Mouse (Mus musculus): ENCODE measurements around the gene Srd5a1.
"Not testable (repeated sequence)": the region's sequence is repeated elsewhere in the genome, so short reads cannot be mapped to it uniquely, and the experiment has no call there.

Gene Srd5a1

GRCm38 (mm10) chr13:69624510-69624909 is 13.3 kb upstream of the Srd5a1 start:
- no peak for DNase-seq (ENCODE audit: low read depth)

DNA sequence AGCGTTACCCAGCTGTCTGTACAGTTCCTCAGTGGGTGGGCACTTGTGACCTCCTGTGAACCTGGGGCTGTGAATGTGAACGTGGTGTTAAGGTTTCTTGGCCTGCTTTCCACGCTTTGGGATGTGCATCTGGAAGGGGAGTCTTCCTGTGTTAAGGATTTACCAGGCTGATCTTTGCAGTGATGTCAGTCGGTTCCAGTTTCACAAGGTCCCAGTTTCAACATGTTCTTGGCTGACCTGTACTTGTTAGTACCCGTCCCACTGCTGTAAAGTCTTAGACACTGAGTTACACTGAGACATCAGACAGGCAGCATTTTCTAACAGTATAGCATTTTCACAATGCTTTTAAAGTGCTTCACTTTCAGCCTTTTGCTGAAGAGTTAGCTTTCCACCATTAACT is 12.6 kb upstream of the Srd5a1 start:
- DNase-seq (ENCODE audit: low read depth): no peak

- no peak for DNase-seq (ENCODE audit: low read depth)
These were observed 5.5 kb upstream of the Srd5a1 start for GRCm38 (mm10) chr13:69616716-69617115.

DNA sequence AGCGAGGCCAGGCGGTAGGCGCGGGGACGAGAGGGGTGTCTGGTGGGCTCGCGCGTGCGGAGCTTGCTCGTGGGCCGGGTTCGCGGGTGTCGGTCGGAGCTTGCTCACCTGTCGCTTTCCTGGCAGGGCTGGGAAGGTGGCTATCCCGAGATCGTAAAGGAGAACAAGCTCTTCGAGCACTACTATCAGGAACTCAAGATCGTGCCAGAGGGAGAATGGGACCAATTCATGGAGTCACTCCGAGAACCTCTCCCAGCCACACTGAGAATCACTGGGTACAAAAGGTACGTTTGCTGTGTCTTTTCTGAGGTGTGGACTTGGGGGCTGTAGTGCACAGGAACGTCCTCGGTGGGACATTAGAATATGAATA is 918 bp upstream of the Srd5a1 start:
- DNase-seq (ENCODE audit: low read depth): no peak

DNA sequence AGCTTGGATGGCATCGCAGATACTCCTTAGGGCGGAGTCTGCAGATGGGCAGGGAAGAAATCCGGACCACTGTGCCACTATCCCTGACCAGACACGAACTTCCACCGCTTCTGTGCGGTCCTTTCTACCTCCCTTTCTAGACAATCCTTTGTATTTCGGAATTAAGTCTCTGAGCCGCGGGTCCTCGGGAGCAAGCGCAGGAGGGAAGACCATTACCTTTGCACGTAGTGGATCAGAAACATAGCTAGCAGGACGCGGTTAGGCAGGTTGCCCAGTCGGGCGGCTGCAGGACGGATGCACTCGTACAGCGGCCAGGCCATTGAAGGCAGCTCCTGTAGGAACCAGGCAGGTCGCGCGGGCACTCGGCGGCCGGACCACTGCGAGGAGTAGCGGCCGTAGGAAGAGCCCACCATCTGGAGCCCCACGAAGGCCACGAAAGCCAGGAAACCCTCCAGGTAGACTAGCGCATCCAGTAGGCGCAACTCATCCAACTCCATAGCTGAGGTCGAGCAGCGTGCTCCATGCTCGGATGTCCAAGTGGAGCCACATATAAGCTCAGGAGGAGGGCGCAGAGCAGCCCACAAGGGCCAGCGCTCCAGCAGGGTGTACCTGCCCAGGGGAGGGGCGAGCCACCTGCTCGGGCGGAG is 368 bp downstream of the Srd5a1 start:
- peak; percentile 38 for DNase-seq (ENCODE audit: low read depth)

GRCm38 (mm10) chr13:69608734-69609133 is 2.5 kb downstream of the Srd5a1 start:
- DNase-seq (ENCODE audit: low read depth): no peak

DNA sequence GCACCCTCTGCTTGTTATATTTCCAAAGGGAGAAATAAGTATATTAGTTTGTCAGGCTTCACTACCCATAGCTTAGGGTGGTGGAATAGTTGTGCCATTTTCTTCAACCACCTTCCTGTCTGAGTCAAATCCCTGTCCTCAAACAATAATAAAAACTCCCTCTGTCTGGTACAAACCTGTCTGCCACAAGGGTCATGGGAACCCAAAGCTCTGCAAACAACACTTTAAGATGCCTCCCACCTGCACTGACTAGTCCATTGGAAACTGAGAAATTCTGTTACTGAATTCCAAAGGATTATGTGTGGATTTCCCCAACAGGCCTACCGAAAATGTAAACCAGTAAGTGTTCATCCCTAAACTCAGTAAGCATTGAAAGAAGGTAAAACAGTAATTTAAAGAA is 6.6 kb downstream of the Srd5a1 start:
- DNase-seq (ENCODE audit: low read depth): no peak

GRCm38 (mm10) chr13:69601321-69601720 is 9.9 kb downstream of the Srd5a1 start:
- no peak for DNase-seq (ENCODE audit: low read depth)

- not testable (repeated sequence) for DNase-seq (ENCODE audit: low read depth)
These were observed 10.4 kb downstream of the Srd5a1 start for GRCm38 (mm10) chr13:69600863-69601262.

DNA sequence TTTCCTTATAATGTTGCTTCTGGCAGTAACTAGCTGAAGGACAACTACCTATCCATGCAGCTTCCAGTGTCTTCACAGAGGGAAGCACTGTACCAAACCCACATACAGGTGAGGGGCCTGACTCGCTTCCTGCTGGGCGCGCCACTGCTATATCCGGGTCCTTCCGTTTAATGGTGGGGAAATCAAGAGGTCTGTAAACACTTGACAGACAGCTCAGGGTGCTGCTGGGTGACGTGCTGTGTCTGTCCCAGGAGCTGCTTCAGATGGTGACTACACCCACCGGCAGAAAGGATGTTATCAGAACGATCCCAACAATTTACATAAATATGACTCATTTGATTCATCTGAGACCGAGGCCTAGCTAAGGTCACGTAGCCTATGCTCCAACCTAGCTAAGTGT is 12.4 kb downstream of the Srd5a1 start:
- no peak for DNase-seq (ENCODE audit: low read depth)

DNA sequence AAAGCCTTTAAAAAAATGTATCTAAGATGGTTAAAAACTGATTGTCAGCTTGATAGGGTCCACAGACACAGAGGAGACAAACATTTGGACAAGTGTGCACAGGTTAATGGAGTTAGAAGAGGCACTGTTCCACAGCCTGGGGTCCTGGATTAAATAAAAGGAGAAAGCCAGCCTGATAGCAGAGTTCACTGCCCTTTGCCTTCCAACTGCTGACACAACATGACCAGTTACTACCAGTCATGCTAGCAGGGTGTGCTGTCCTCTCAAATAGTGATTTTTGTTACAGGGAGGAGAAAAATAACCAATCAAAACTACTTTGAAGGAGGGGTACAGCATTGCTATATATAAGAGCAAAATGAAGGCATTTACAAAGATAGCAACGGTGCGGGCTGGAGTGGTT is 14.7 kb downstream of the Srd5a1 start:
- no peak for DNase-seq (ENCODE audit: low read depth)

DNA sequence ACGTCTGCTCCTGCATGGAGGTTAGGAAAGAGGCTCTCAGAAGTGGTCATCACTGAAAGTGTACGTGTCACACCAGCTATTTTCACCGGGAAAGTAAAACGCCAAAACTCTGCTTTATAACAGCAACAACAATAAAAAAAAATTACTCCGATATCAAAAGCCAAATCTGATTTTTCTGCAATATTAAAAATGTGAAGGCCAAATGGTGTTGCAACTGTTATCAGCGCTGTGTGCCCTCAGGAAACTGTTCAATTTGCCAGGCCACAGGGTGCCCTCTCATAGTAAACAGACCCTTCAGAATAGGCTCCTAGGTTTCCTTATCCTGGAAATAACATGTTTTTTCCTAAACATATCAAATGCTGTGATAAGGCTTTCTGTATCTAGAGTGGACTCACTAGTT is 15.3 kb downstream of the Srd5a1 start:
- no peak for DNase-seq (ENCODE audit: low read depth)

GRCm38 (mm10) chr13:69594577-69595256 is 16.5 kb downstream of the Srd5a1 start:
- no peak for DNase-seq (ENCODE audit: low read depth)

- DNase-seq (ENCODE audit: low read depth): no peak
These were observed 17.8 kb downstream of the Srd5a1 start for GRCm38 (mm10) chr13:69593453-69593852.

DNA sequence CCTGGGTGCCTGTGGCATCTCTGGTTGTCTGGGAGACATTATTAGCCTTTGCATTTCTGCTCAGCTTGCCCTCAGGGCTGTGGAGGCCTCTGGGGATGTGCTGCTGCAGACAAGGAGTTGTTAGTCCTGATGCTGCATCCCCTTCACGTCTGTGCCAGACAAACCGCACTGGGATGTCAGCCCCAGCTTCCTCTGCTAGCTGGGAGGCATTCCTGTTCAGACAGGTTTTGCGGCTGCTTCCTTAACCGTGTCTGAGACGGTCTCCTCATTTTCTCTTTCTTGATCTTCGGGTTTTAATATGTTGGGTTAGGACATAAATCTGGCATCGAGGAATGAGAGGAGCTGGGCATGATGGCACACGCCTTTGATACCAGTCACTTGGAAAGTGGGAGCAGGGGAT is 19.0 kb downstream of the Srd5a1 start:
- DNase-seq (ENCODE audit: low read depth): no peak

GRCm38 (mm10) chr13:69591338-69591737 is 19.9 kb downstream of the Srd5a1 start:
- no peak for DNase-seq (ENCODE audit: low read depth)

- peak; percentile 20 for DNase-seq (ENCODE audit: low read depth)
These were observed 23.0 kb downstream of the Srd5a1 start for GRCm38 (mm10) chr13:69588263-69588662.

DNA sequence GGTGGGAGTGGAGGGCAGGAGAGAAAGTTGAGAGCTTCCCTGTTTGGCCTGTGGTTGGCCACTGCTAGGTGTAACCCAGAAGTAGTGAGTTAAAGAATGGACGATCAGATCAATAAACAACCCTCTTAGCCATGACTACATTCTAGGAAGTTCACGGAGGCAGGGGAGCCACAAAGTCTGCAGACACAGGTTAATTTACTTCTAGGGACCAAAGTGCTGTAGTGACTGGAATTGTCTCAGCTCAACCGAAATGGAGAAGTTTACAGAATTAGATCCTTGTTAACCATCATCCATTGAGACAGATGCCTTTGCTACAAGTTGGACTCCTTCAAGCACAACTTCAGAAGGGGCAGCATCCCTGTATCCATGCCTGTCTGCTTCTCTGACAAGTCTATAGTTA is 23.4 kb downstream of the Srd5a1 start:
- DNase-seq (ENCODE audit: low read depth): no peak

- no peak for DNase-seq (ENCODE audit: low read depth)
These were observed 24.9 kb downstream of the Srd5a1 start for GRCm38 (mm10) chr13:69586337-69586736.

- peak; percentile 53 for DNase-seq (ENCODE audit: low read depth)
These were observed 25.4 kb downstream of the Srd5a1 start for GRCm38 (mm10) chr13:69585828-69586227.

DNA sequence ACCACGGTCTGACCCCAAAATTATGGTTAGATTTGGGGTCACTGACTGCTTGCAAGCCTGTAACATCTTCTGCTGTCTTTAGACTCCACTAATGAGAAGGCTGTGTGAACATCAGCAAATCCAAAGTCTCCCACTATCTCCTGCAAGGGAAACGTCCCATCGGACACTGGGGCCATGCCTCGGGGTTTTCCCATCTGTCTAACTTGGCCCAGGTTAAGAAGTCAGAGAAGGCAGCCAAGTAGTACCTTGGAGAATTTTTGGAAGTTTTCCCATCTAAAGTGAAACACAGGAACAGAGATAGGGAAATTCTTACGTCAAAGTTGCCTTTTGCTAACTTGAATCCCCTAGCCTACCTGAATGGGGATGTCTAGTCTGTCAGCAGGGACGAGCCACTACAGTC is 27.7 kb downstream of the Srd5a1 start:
- DNase-seq (ENCODE audit: low read depth): no peak

- no peak for DNase-seq (ENCODE audit: low read depth)
These were observed 28.8 kb downstream of the Srd5a1 start for GRCm38 (mm10) chr13:69582411-69582810.

- DNase-seq (ENCODE audit: low read depth): no peak
These were observed 33.9 kb downstream of the Srd5a1 start for GRCm38 (mm10) chr13:69577181-69577834.

- DNase-seq (ENCODE audit: low read depth): no peak
These were observed 34.6 kb downstream of the Srd5a1 start for GRCm38 (mm10) chr13:69576676-69577075.
